Comparison of ENCODE assay signal across 29 mouse cellular contexts in genomic region chr4:137589586-137589985, GRCm38 (mm10). TPM values are rescaled to one million over a fixed set of nuclear protein-coding genes. Genes with fewer than 3 reads are reported as not detected.
A peak's percentile ranks its signal among the peaks of the same experiment; 100 is the strongest.
DNase-seq lines count a peak whose midpoint lies in the region; ATAC-seq and TF ChIP-seq lines count a peak whose summit lies in the region.
"Had no signal": no experiment of that assay in that cellular context is flagged by ENCODE, and none has a peak within 500 bp of the region (broad histone marks: within the 10 kb centered on the region; RNA-seq: fewer than 3 reads in every experiment).

No protein-coding gene starts in this region.

- H3K27me3 ChIP-seq in midbrain, postnatal 0 days (ENCODE audit: insufficient read depth, low read length): no peaks in the 10 kb centered on the region
- H3K27me3 ChIP-seq in hindbrain, embryonic 14.5 days (ENCODE audit: control insufficient read depth, insufficient read depth, low read length): no peaks in the 10 kb centered on the region
- H3K27me3 ChIP-seq: Patski had no signal

- ATAC-seq in midbrain, postnatal 0 days (ENCODE audit: low FRiP score): no peak
- ATAC-seq in hindbrain, embryonic 14.5 days (ENCODE audit: low FRiP score): no peak
- ATAC-seq: activated CD4-positive, CD25-positive, alpha-beta regulatory T cell, adult 4 months; CD4-positive, CD25-positive, alpha-beta regulatory T cell, adult 4 months; Patski had no signal

- no peak overlapping the region for H3K9ac ChIP-seq in midbrain, postnatal 0 days (replicated peaks; ENCODE audit: low read length, poor library complexity, severe bottlenecking)
- H3K9ac ChIP-seq in hindbrain, embryonic 14.5 days: no peak overlapping the region

- no peaks in the 10 kb centered on the region for H3K9me3 ChIP-seq in midbrain, postnatal 0 days (ENCODE audit: low read length)
- H3K9me3 ChIP-seq in hindbrain, embryonic 14.5 days (ENCODE audit: control insufficient read depth, low read length): no peaks in the 10 kb centered on the region
- H3K9me3 ChIP-seq: G1E had no signal

- H3K4me1 ChIP-seq in midbrain, postnatal 0 days (ENCODE audit: insufficient read depth, low read length): no peaks in the 10 kb centered on the region
- no peaks in the 10 kb centered on the region for H3K4me1 ChIP-seq in hindbrain, embryonic 14.5 days (replicated peaks; ENCODE audit: control insufficient read depth, insufficient read depth, low read length)

- no peak overlapping the region for H3K4me3 ChIP-seq in midbrain, postnatal 0 days (ENCODE audit: low read depth, low read length)
- H3K4me3 ChIP-seq in hindbrain, embryonic 14.5 days (replicated peaks; ENCODE audit: low read length): no peak overlapping the region

- WGBS in midbrain, postnatal 0 days: 91% methylated on average over 3 of the region's 3 CpGs
- WGBS in hindbrain, embryonic 14.5 days: 94% methylated on average over 3 of the region's 3 CpGs

- H3K36me3 ChIP-seq in midbrain, postnatal 0 days (ENCODE audit: insufficient read depth, low read length): no peaks in the 10 kb centered on the region
- H3K36me3 ChIP-seq in hindbrain, embryonic 14.5 days (replicated peaks; ENCODE audit: control insufficient read depth, insufficient read depth): no peaks in the 10 kb centered on the region
- H3K36me3 ChIP-seq: G1E had no signal

- DNase-seq in ES-CJ7 (ENCODE audit: low read depth, low spot score) (peak; percentile 55), R1 (ENCODE audit: low read depth, low spot score) (peak; percentile 75), ZHBTc4 (ENCODE audit: low read depth, low spot score) (peak; percentile 54)
- DNase-seq in left cerebral cortex, adult 18-20 months (ENCODE audit: low spot score in 2 of 2): no peak
- DNase-seq in midbrain, postnatal 0 days (ENCODE audit: low spot score): no peak
- no peak for DNase-seq in hindbrain, embryonic 14.5 days (ENCODE audit: low spot score)
- DNase-seq: adrenal gland, adult 2 months; adrenal gland, adult 8-10 months; adrenal gland, postnatal 10 days; adrenal gland, postnatal 14 days; adrenal gland, postnatal 25 days; adrenal gland, postnatal 36 days; B cell, adult 2 months; cerebellum, adult 11 months; cerebellum, adult 11-12 months; cerebellum, adult 18-20 months; cerebellum, adult 2 months; cerebellum, adult 8-10 months; cerebellum, adult 9-10 months had no signal

- no peak overlapping the region for H3K4me2 ChIP-seq in midbrain, postnatal 0 days (ENCODE audit: low read depth, low read length, poor library complexity, severe bottlenecking)
- H3K4me2 ChIP-seq in hindbrain, embryonic 14.5 days (replicated peaks): no peak overlapping the region

- TF ChIP-seq CTCF in midbrain, postnatal 0 days (IDR thresholded peaks at IDR 0.05): no peak

- no peak overlapping the region for H3K27ac ChIP-seq in midbrain, postnatal 0 days (ENCODE audit: low read depth, low read length)
- H3K27ac ChIP-seq in hindbrain, embryonic 14.5 days: no peak overlapping the region

RNA-seq across cellular contexts. Expression of gene Usp48, which starts 4.0 kb away (rescaled TPM):
- 100 to 1,000 TPM; 111 to 127 TPM for total RNA-seq in left cerebral cortex, adult 18-20 months (2021)
- 70.8 and 98.7 TPM in 2 replicates for total RNA-seq in midbrain, postnatal 0 days (2014; rRNA removed)
- polyA plus RNA-seq in midbrain, postnatal 0 days (2015; fragmentation: Nextera tagmentation; extraction: Ambion mirVana): 37.0 and 40.9 TPM in 2 replicates
- 65.3 and 70.9 TPM in 2 replicates for polyA plus RNA-seq in hindbrain, embryonic 14.5 days (2014; fragmentation: Nextera tagmentation; extraction: Ambion mirVana)

RNA-seq across cellular contexts. Expression of gene Ldlrad2, which starts 15.2 kb away (rescaled TPM):
- not detected for total RNA-seq in left cerebral cortex, adult 18-20 months (2021)
- total RNA-seq in midbrain, postnatal 0 days (2014; rRNA removed): not detected in 2 replicates
- polyA plus RNA-seq in midbrain, postnatal 0 days (2015; fragmentation: Nextera tagmentation; extraction: Ambion mirVana): 0.70 TPM in 1 of 2 replicates, not detected in the other
- polyA plus RNA-seq in hindbrain, embryonic 14.5 days (2014; fragmentation: Nextera tagmentation; extraction: Ambion mirVana): 0.57 TPM in 1 of 2 replicates, not detected in the other
- total RNA-seq: adrenal gland, adult 2 months; adrenal gland, adult 8-10 months; adrenal gland, postnatal 10 days; adrenal gland, postnatal 14 days; adrenal gland, postnatal 25 days; adrenal gland, postnatal 36 days; adrenal gland, postnatal 4 days; CH12.LX; ES-E14; G1E; MEL had no signal
- polyA plus RNA-seq: activated CD4-positive, CD25-positive, alpha-beta regulatory T cell, adult 4 months; brain, embryonic 14.5 days; C2C12; CD4-positive, CD25-positive, alpha-beta regulatory T cell, adult 4 months; cerebellum, adult 2 months; G1E; Patski had no signal

Comparison
In these comparisons a context has a peak if more than half of its experiments do, and no peak if none do; other contexts are left out.
1. DNase-seq: peak in ES-CJ7 (single experiment), R1 (single experiment) and ZHBTc4 (single experiment); none in left cerebral cortex, adult 18-20 months (0 of 2), midbrain, postnatal 0 days (single experiment) and hindbrain, embryonic 14.5 days (single experiment).